Mouse (Mus musculus): ENCODE results near the gene Tmem273.

- TF ChIP-seq POLR2AphosphoS5 (IDR thresholded peaks at IDR 0.05; ENCODE audit: borderline replicate concordance, low read depth, low read length) = no peak
- TF ChIP-seq ZKSCAN1 (IDR thresholded peaks at IDR 0.05; ENCODE audit: low read depth, low read length) = no peak
- no peak for TF ChIP-seq GATA1 (IDR thresholded peaks at IDR 0.05; ENCODE audit: low read depth, low read length)
- no peak for TF ChIP-seq CTCF (IDR thresholded peaks at IDR 0.05 in 2 of 3, conservative IDR thresholded peaks at IDR 0.05 in 1 of 3; ENCODE audit: control insufficient read depth in 1 of 3, insufficient read depth in 1 of 3, low read depth in 2 of 3, low read length in 3 of 3, poor library complexity in 1 of 3, severe bottlenecking in 1 of 3)
- no peak for TF ChIP-seq POLR2A (IDR thresholded peaks at IDR 0.05; ENCODE audit: control insufficient read depth in 1 of 2, insufficient read depth in 1 of 2, low read depth in 1 of 2, low read length in 2 of 2, poor library complexity in 1 of 2)
- TF ChIP-seq EP300 (IDR thresholded peaks at IDR 0.05; ENCODE audit: low read depth in 1 of 2, low read length in 2 of 2) = no peak
- no peak for TF ChIP-seq ZNF384 (IDR thresholded peaks at IDR 0.05; ENCODE audit: low read depth, low read length)
- TF ChIP-seq NELFE (IDR thresholded peaks at IDR 0.05; ENCODE audit: low read depth, low read length) = no peak
These were observed 31.5 kb upstream of the Tmem273 start for GRCm38 (mm10) chr14:32754286-32754685.
